Mouse (Mus musculus) heart, adult 8-10 months (tissue): ENCODE data around the gene Adgre5. TPM values are rescaled to one million over a fixed set of nuclear protein-coding genes. Genes with fewer than 3 reads are reported as not detected.

ENCODE experiments used
- DNase-seq: peaks from one replicate; pipeline ENCODE4 v3.0.0; 2022; ENCODE audit warnings: low spot score
- total RNA-seq, 4 experiments: library from RNA; stranded (reverse); gene quantifications; 2 replicates each; pipeline ENCODE4 v1.2.4; 2022

Gene Adgre5
- total RNA-seq, 4 experiments from 2014 or later: 42.4 to 50.4 (median 43.5) TPM

GRCm38 (mm10) chr8:83754149-83754548 lies 13.0 kb upstream of the Adgre5 start:
- DNase-seq: no peak

- DNase-seq: no peak
Observed at GRCm38 (mm10) chr8:83749265-83749664, 8.1 kb upstream of the Adgre5 start.

- peak; percentile 63 for DNase-seq
Observed at GRCm38 (mm10) chr8:83748708-83749107, 7.6 kb upstream of the Adgre5 start.

- DNase-seq: peak; percentile 83
Observed at GRCm38 (mm10) chr8:83747661-83748346, 6.7 kb upstream of the Adgre5 start.

GRCm38 (mm10) chr8:83744070-83744469 lies 2.9 kb upstream of the Adgre5 start:
- DNase-seq: no peak

GRCm38 (mm10) chr8:83742968-83743367 lies 1.8 kb upstream of the Adgre5 start:
- DNase-seq: no peak

GRCm38 (mm10) chr8:83741849-83742655 lies 926 bp upstream of the Adgre5 start:
- peak; percentile 39 for DNase-seq

- no peak for DNase-seq
Observed at GRCm38 (mm10) chr8:83740586-83740975, 545 bp downstream of the Adgre5 start.

GRCm38 (mm10) chr8:83739711-83740468 lies 1.2 kb downstream of the Adgre5 start:
- peak; percentile 53 for DNase-seq

GRCm38 (mm10) chr8:83738949-83739710 lies 2.0 kb downstream of the Adgre5 start:
- peak; percentile 76 for DNase-seq

GRCm38 (mm10) chr8:83737852-83738562 lies 3.1 kb downstream of the Adgre5 start:
- peak; percentile 83 for DNase-seq

GRCm38 (mm10) chr8:83737346-83737745 lies 3.8 kb downstream of the Adgre5 start:
- no peak for DNase-seq

GRCm38 (mm10) chr8:83736681-83737080 lies 4.4 kb downstream of the Adgre5 start:
- no peak for DNase-seq

- DNase-seq: no peak
Observed at GRCm38 (mm10) chr8:83732919-83733318, 8.2 kb downstream of the Adgre5 start.

GRCm38 (mm10) chr8:83731906-83732305 lies 9.2 kb downstream of the Adgre5 start:
- no peak for DNase-seq

- no peak for DNase-seq
Observed at GRCm38 (mm10) chr8:83729009-83729807, 11.9 kb downstream of the Adgre5 start.

- DNase-seq: no peak
Observed at GRCm38 (mm10) chr8:83725521-83726102, 15.5 kb downstream of the Adgre5 start.

- peak; percentile 75 for DNase-seq
Observed at GRCm38 (mm10) chr8:83724697-83725482, 16.2 kb downstream of the Adgre5 start.
